Mouse (Mus musculus) effector memory CD4-positive, alpha-beta T cell, adult 7 months (primary cell): ENCODE measurements around the gene Olfr243. TPM values are rescaled to one million over a fixed set of nuclear protein-coding genes. Genes with fewer than 3 reads are reported as not detected.

Experiments used
- polyA plus RNA-seq: library from polyadenylated mRNA; unstranded; fragments of 100-300 nt; shearing (Covaris generic); gene quantifications from one replicate; pipeline ENCODE4 v1.2.1, GENCODE M21; 2017

The Olfr243 gene
- 0.07 TPM for polyA plus RNA-seq

GRCm38 (mm10) chr7:103714371-103714770, at the start of gene Olfr243:
TSS of gene Olfr243 (plus strand) at chr7:103714671.

GRCm38 (mm10) chr7:103671091-103671490, 43.4 kb upstream of the Olfr243 start, which contains the start of gene Olfr624:
TSS of gene Olfr624 (minus strand) at chr7:103671191.

GRCm38 (mm10) chr7:103682420-103682819, 32.1 kb upstream of the Olfr243 start, which contains the start of gene Olfr625-ps1:
TSS of gene Olfr625-ps1 (plus strand) at chr7:103682720.

GRCm38 (mm10) chr7:103730074-103730473, 15.6 kb downstream of the Olfr243 start, which contains the start of gene Olfr628:
TSS of gene Olfr628 (plus strand) at chr7:103730374.

GRCm38 (mm10) chr7:103744843-103745242, 30.4 kb downstream of the Olfr243 start, which contains the start of gene Olfr629:
TSS of gene Olfr629 (minus strand) at chr7:103744943.

GRCm38 (mm10) chr7:103757233-103757632, 42.8 kb downstream of the Olfr243 start, which contains the start of gene Olfr630:
TSS of gene Olfr630 (minus strand) at chr7:103757333.

Other genes starting within 250 kb of the Olfr243 start
- not detected for gene Olfr608, start 244.8 kb upstream of the Olfr243 start, polyA plus RNA-seq
- not detected for gene Olfr609, start 216.6 kb upstream of the Olfr243 start, polyA plus RNA-seq
- not detected for gene Olfr610, start 202.5 kb upstream of the Olfr243 start, polyA plus RNA-seq
- gene Olfr611, start 193.8 kb upstream of the Olfr243 start, polyA plus RNA-seq: not detected
- not detected for gene Olfr612, start 172.0 kb upstream of the Olfr243 start, polyA plus RNA-seq
- not detected for gene Olfr613, start 166.6 kb upstream of the Olfr243 start, polyA plus RNA-seq
- 0.23 TPM for gene Olfr615, start 158.6 kb upstream of the Olfr243 start, polyA plus RNA-seq
- gene Olfr616, start 145.5 kb upstream of the Olfr243 start, polyA plus RNA-seq: not detected
- not detected for gene Olfr617, start 141.6 kb upstream of the Olfr243 start, polyA plus RNA-seq
- gene Olfr618, start 124.6 kb upstream of the Olfr243 start, polyA plus RNA-seq: not detected
- not detected for gene Olfr619, start 114.1 kb upstream of the Olfr243 start, polyA plus RNA-seq
- 0.45 TPM for gene Olfr620, start 102.1 kb upstream of the Olfr243 start, polyA plus RNA-seq
- not detected for gene Olfr622, start 72.0 kb upstream of the Olfr243 start, polyA plus RNA-seq
- not detected for gene Olfr623, start 51.0 kb upstream of the Olfr243 start, polyA plus RNA-seq
- not detected for gene Olfr624, start 43.5 kb upstream of the Olfr243 start, polyA plus RNA-seq
- gene Olfr625-ps1, start 32.0 kb upstream of the Olfr243 start, polyA plus RNA-seq: not detected
- gene Olfr628, start 15.7 kb downstream of the Olfr243 start, polyA plus RNA-seq: not detected
- gene Olfr629, start 30.3 kb downstream of the Olfr243 start, polyA plus RNA-seq: not detected
- not detected for gene Olfr630, start 42.7 kb downstream of the Olfr243 start, polyA plus RNA-seq
- not detected for gene Olfr69, start 56.9 kb downstream of the Olfr243 start, polyA plus RNA-seq
- not detected for gene Olfr68, start 65.0 kb downstream of the Olfr243 start, polyA plus RNA-seq
- gene Olfr67, start 77.2 kb downstream of the Olfr243 start, polyA plus RNA-seq: not detected
- gene Hbb-bt, start 99.3 kb downstream of the Olfr243 start, polyA plus RNA-seq: not detected
- 4.4 TPM for gene Hbb-bs, start 113.4 kb downstream of the Olfr243 start, polyA plus RNA-seq
- gene Hbb-bh2, start 125.8 kb downstream of the Olfr243 start, polyA plus RNA-seq: not detected
- gene Hbb-bh1, start 128.5 kb downstream of the Olfr243 start, polyA plus RNA-seq: 0.65 TPM
- not detected for gene Hbb-y, start 138.5 kb downstream of the Olfr243 start, polyA plus RNA-seq
- not detected for gene Olfr66, start 171.6 kb downstream of the Olfr243 start, polyA plus RNA-seq
- not detected for gene Olfr64, start 179.8 kb downstream of the Olfr243 start, polyA plus RNA-seq
- not detected for gene Olfr65, start 188.8 kb downstream of the Olfr243 start, polyA plus RNA-seq
- gene Olfr631, start 214.2 kb downstream of the Olfr243 start, polyA plus RNA-seq: not detected
- gene Olfr632, start 219.7 kb downstream of the Olfr243 start, polyA plus RNA-seq: 0.43 TPM
- gene Olfr633, start 229.8 kb downstream of the Olfr243 start, polyA plus RNA-seq: not detected